Mouse (Mus musculus) midbrain, embryonic 12.5 days (tissue): ENCODE results near the gene Dapk1. TPM values are rescaled to one million over a fixed set of nuclear protein-coding genes. Genes with fewer than 3 reads are reported as not detected.

ENCODE experiments used
- ATAC-seq: fragments of 200-750 bp; cut with Nextera tagmentation; 2 replicates; pipeline ENCODE4 v1.8.0; 2017; ENCODE audit warnings: low read depth, moderate TSS enrichment, moderate library complexity; ENCODE audit not compliant: low FRiP score
- H3K27ac ChIP-seq: fragments of 300-500 bp; sonication (generic); replicated peaks from 2 replicates; pipeline ENCODE4 v1.5.1; 2016; ENCODE audit warnings: mild to moderate bottlenecking
- H3K27me3 ChIP-seq: fragments of 300-500 bp; sonication (generic); 2 replicates; pipeline ENCODE4 v1.6.1; 2016; ENCODE audit warnings: mild to moderate bottlenecking
- H3K36me3 ChIP-seq: fragments of 300-500 bp; sonication (generic); 2 replicates; pipeline ENCODE4 v1.6.1; 2016
- H3K4me1 ChIP-seq: fragments of 300-500 bp; sonication (generic); 2 replicates; pipeline ENCODE4 v1.6.1; 2016
- H3K4me2 ChIP-seq: fragments of 300-500 bp; sonication (generic); replicated peaks from 2 replicates; pipeline ENCODE4 v1.6.1; 2016; ENCODE audit warnings: mild to moderate bottlenecking, moderate library complexity
- H3K4me3 ChIP-seq: fragments of 300-500 bp; sonication (generic); 2 replicates; pipeline ENCODE4 v1.5.1; 2016; ENCODE audit warnings: mild to moderate bottlenecking
- H3K9ac ChIP-seq: fragments of 300-500 bp; sonication (generic); replicated peaks from 2 replicates; pipeline ENCODE4 v1.6.1; 2016; ENCODE audit warnings: mild to moderate bottlenecking, moderate library complexity
- H3K9me3 ChIP-seq: fragments of 300-500 bp; sonication (generic); 2 replicates; pipeline ENCODE4 v1.6.1; 2016; ENCODE audit warnings: mild to moderate bottlenecking
- WGBS: fragments of 180-500 bp; shearing (Covaris S2); methylation state at CpG from one replicate; pipeline ENCODE4 v1.1.7; 2016; 5-methylcytosine and 5-hydroxymethylcytosine counted together
- polyA plus RNA-seq: library from polyadenylated mRNA; unstranded; fragments of >200 nt; fragmentation: Nextera tagmentation; extraction: Ambion mirVana; gene quantifications from 2 replicates; pipeline ENCODE4 v1.2.1, GENCODE M21; 2016

Gene Dapk1
- polyA plus RNA-seq, 1 experiment from 2014 or later, result 36.7 TPM

GRCm38 (mm10) chr13:60670605-60671004, 68.9 kb downstream of the Dapk1 start:
- peaks cover 4% of the 10 kb centered on the region; the same call in 1 of the 2 replicates for H3K4me1 ChIP-seq
- no peak overlapping the region for H3K4me3 ChIP-seq
- H3K9me3 ChIP-seq, result no peaks in the 10 kb centered on the region
- H3K27me3 ChIP-seq, result no peaks in the 10 kb centered on the region
- WGBS, result 62% methylated on average over 10 of the region's 10 CpGs
- H3K36me3 ChIP-seq, result no peaks in the 10 kb centered on the region
- H3K9ac ChIP-seq, result no peak overlapping the region
- H3K4me2 ChIP-seq, result no peak overlapping the region
- no peak for ATAC-seq
- H3K27ac ChIP-seq, result no peak overlapping the region

GRCm38 (mm10) chr13:60671235-60671634, 69.5 kb downstream of the Dapk1 start:
- no peaks in the 10 kb centered on the region for H3K9me3 ChIP-seq
- H3K4me1 ChIP-seq, result peaks cover 4% of the 10 kb centered on the region; the same call in 1 of the 2 replicates
- no peak for ATAC-seq
- H3K4me3 ChIP-seq, result no peak overlapping the region
- no peaks in the 10 kb centered on the region for H3K27me3 ChIP-seq
- no peak overlapping the region for H3K27ac ChIP-seq
- H3K4me2 ChIP-seq, result no peak overlapping the region
- WGBS, result 41% methylated on average over 10 of the region's 10 CpGs
- no peak overlapping the region for H3K9ac ChIP-seq
- no peaks in the 10 kb centered on the region for H3K36me3 ChIP-seq

- H3K4me2 ChIP-seq, result no peak overlapping the region
- H3K27me3 ChIP-seq, result no peaks in the 10 kb centered on the region
- H3K27ac ChIP-seq, result no peak overlapping the region
- H3K9me3 ChIP-seq, result no peaks in the 10 kb centered on the region
- H3K4me1 ChIP-seq, result peaks cover 4% of the 10 kb centered on the region; the same call in 1 of the 2 replicates
- H3K9ac ChIP-seq, result no peak overlapping the region
- H3K4me3 ChIP-seq, result no peak overlapping the region
- no peaks in the 10 kb centered on the region for H3K36me3 ChIP-seq
- no peak for ATAC-seq
- WGBS, result 91% methylated on average over 8 of the region's 8 CpGs
Measured at GRCm38 (mm10) chr13:60672287-60672686, 70.5 kb downstream of the Dapk1 start.

- 92% methylated on average over 11 of the region's 11 CpGs for WGBS
- no peak overlapping the region for H3K4me2 ChIP-seq
- H3K4me1 ChIP-seq, result peaks cover 4% of the 10 kb centered on the region; the same call in 1 of the 2 replicates
- no peaks in the 10 kb centered on the region for H3K36me3 ChIP-seq
- no peaks in the 10 kb centered on the region for H3K9me3 ChIP-seq
- no peak for ATAC-seq
- H3K4me3 ChIP-seq, result no peak overlapping the region
- no peak overlapping the region for H3K9ac ChIP-seq
- H3K27ac ChIP-seq, result no peak overlapping the region
- no peaks in the 10 kb centered on the region for H3K27me3 ChIP-seq
Measured at GRCm38 (mm10) chr13:60672882-60673675, 71.3 kb downstream of the Dapk1 start.

- Histone ChIP-seq H3K9me3 (no peaks in the 10 kb centered on the region), H3K4me1 (peaks cover 4% of the 10 kb centered on the region; the same call in 1 of the 2 replicates), H3K4me3 (no peak overlapping the region), H3K9ac (no peak overlapping the region), H3K4me2 (no peak overlapping the region), H3K27ac (no peak overlapping the region), H3K36me3 (no peaks in the 10 kb centered on the region), H3K27me3 (no peaks in the 10 kb centered on the region)
- no peak for ATAC-seq
- WGBS, result 44% methylated on average over 2 of the region's 2 CpGs
Measured at GRCm38 (mm10) chr13:60674301-60674700, 72.6 kb downstream of the Dapk1 start.

- Histone ChIP-seq H3K4me2 (no peak overlapping the region), H3K36me3 (no peaks in the 10 kb centered on the region), H3K9ac (no peak overlapping the region), H3K9me3 (no peaks in the 10 kb centered on the region), H3K27ac (no peak overlapping the region), H3K27me3 (no peaks in the 10 kb centered on the region), H3K4me3 (no peak overlapping the region), H3K4me1 (peaks cover 4% of the 10 kb centered on the region; the same call in 1 of the 2 replicates)
- no peak for ATAC-seq
- 56% methylated on average over 9 of the region's 9 CpGs for WGBS
Measured at GRCm38 (mm10) chr13:60674911-60675310, 73.2 kb downstream of the Dapk1 start.

GRCm38 (mm10) chr13:60675416-60675815, 73.7 kb downstream of the Dapk1 start:
- ATAC-seq, result no peak
- no peak overlapping the region for H3K4me3 ChIP-seq
- H3K9ac ChIP-seq, result no peak overlapping the region
- H3K27ac ChIP-seq, result no peak overlapping the region
- no peaks in the 10 kb centered on the region for H3K27me3 ChIP-seq
- no peak overlapping the region for H3K4me2 ChIP-seq
- WGBS, result 80% methylated on average over 4 of the region's 4 CpGs
- peaks cover 4% of the 10 kb centered on the region; the same call in 1 of the 2 replicates for H3K4me1 ChIP-seq
- no peaks in the 10 kb centered on the region for H3K36me3 ChIP-seq
- H3K9me3 ChIP-seq, result no peaks in the 10 kb centered on the region

GRCm38 (mm10) chr13:60678912-60679311, 77.2 kb downstream of the Dapk1 start:
- no peak overlapping the region for H3K4me3 ChIP-seq
- no peak for ATAC-seq
- no peak overlapping the region for H3K9ac ChIP-seq
- WGBS, result 86% methylated on average over 6 of the region's 6 CpGs
- no peak overlapping the region for H3K4me2 ChIP-seq
- no peaks in the 10 kb centered on the region for H3K36me3 ChIP-seq
- H3K9me3 ChIP-seq, result no peaks in the 10 kb centered on the region
- H3K27ac ChIP-seq, result no peak overlapping the region
- no peaks in the 10 kb centered on the region for H3K27me3 ChIP-seq
- H3K4me1 ChIP-seq, result peaks cover 7% of the 10 kb centered on the region

- H3K27ac ChIP-seq, result no peak overlapping the region
- no peak for ATAC-seq
- no peak overlapping the region for H3K4me2 ChIP-seq
- H3K4me3 ChIP-seq, result no peak overlapping the region
- H3K9me3 ChIP-seq, result no peaks in the 10 kb centered on the region
- no peak overlapping the region for H3K9ac ChIP-seq
- H3K4me1 ChIP-seq, result peaks cover 25% of the 10 kb centered on the region
- WGBS, result 86% methylated on average over 15 of the region's 15 CpGs
- H3K36me3 ChIP-seq, result no peaks in the 10 kb centered on the region
- no peaks in the 10 kb centered on the region for H3K27me3 ChIP-seq
Measured at GRCm38 (mm10) chr13:60682714-60683695, 81.3 kb downstream of the Dapk1 start.

- WGBS, result 69% methylated on average over 10 of the region's 10 CpGs
- Histone ChIP-seq H3K4me3 (no peak overlapping the region), H3K4me2 (no peak overlapping the region), H3K27me3 (no peaks in the 10 kb centered on the region), H3K36me3 (no peaks in the 10 kb centered on the region), H3K27ac (no peak overlapping the region), H3K9ac (no peak overlapping the region), H3K9me3 (no peaks in the 10 kb centered on the region), H3K4me1 (peaks cover 25% of the 10 kb centered on the region)
- no peak for ATAC-seq
Measured at GRCm38 (mm10) chr13:60684050-60684760, 82.5 kb downstream of the Dapk1 start.

GRCm38 (mm10) chr13:60684806-60685205, 83.1 kb downstream of the Dapk1 start:
- WGBS, result 57% methylated on average over 8 of the region's 8 CpGs
- Histone ChIP-seq H3K9ac (no peak overlapping the region), H3K27me3 (no peaks in the 10 kb centered on the region), H3K4me3 (no peak overlapping the region), H3K4me2 (no peak overlapping the region), H3K4me1 (peaks cover 25% of the 10 kb centered on the region), H3K36me3 (no peaks in the 10 kb centered on the region), H3K9me3 (0 out of 2 replicates have a peak, but pooled peaks cover under 1% of the 10 kb centered on the region), H3K27ac (peak overlapping the region; percentile 30; the same call in 1 of the 2 replicates)
- no peak for ATAC-seq
